Mouse (Mus musculus) limb, embryonic 12.5 days (tissue): Measurements from ENCODE around the gene Enkur. TPM values are rescaled to one million over a fixed set of nuclear protein-coding genes. Genes with fewer than 3 reads are reported as not detected.
"Not testable (repeated sequence)": the region's sequence is repeated elsewhere in the genome, so short reads cannot be mapped to it uniquely, and the experiment has no call there.

Experiments
- ATAC-seq: fragments of 200-750 bp; cut with Nextera tagmentation; 2 replicates; pipeline ENCODE4 v1.8.0; 2017; ENCODE audit warnings: low read depth, moderate TSS enrichment; ENCODE audit not compliant: insufficient number of reproducible peaks, insufficient read depth, low FRiP score, low TSS enrichment
- H3K27ac ChIP-seq: fragments of 300-500 bp; sonication (generic); 2 replicates; pipeline ENCODE4 v1.5.1; 2016; ENCODE audit warnings: mild to moderate bottlenecking, moderate library complexity
- H3K27me3 ChIP-seq: fragments of 300-500 bp; sonication (generic); 2 replicates; pipeline ENCODE4 v1.6.1; 2016; ENCODE audit warnings: mild to moderate bottlenecking, moderate library complexity
- H3K36me3 ChIP-seq: fragments of 300-500 bp; sonication (generic); 2 replicates; pipeline ENCODE4 v1.6.1; 2016; ENCODE audit warnings: mild to moderate bottlenecking, moderate library complexity
- H3K4me1 ChIP-seq: fragments of 300-500 bp; sonication (generic); replicated peaks from 2 replicates; pipeline ENCODE4 v1.6.1; 2016
- H3K4me2 ChIP-seq: fragments of 300-500 bp; sonication (generic); 2 replicates; pipeline ENCODE4 v1.6.1; 2016; ENCODE audit warnings: mild to moderate bottlenecking, moderate library complexity
- H3K4me3 ChIP-seq: fragments of 300-500 bp; sonication (generic); replicated peaks from 2 replicates; pipeline ENCODE4 v1.5.1; 2016; ENCODE audit warnings: mild to moderate bottlenecking
- H3K9ac ChIP-seq: fragments of 300-500 bp; sonication (generic); replicated peaks from 2 replicates; pipeline ENCODE4 v1.6.1; 2016; ENCODE audit warnings: mild to moderate bottlenecking, moderate library complexity
- H3K9me3 ChIP-seq: fragments of 300-500 bp; sonication (generic); 2 replicates; pipeline ENCODE4 v1.6.1; 2016; ENCODE audit warnings: mild to moderate bottlenecking, moderate library complexity
- WGBS: fragments of 180-500 bp; shearing (Covaris S2); methylation state at CpG from one replicate; pipeline ENCODE4 v1.1.7; 2016; 5-methylcytosine and 5-hydroxymethylcytosine counted together
- polyA plus RNA-seq: library from polyadenylated mRNA; unstranded; fragments of >200 nt; fragmentation: Nextera tagmentation; extraction: Ambion mirVana; gene quantifications from 2 replicates; pipeline ENCODE4 v1.2.1, GENCODE M21; 2016

Gene Enkur
- polyA plus RNA-seq: 0.37 TPM in 1 of 2 replicates, not detected in the other

GRCm38 (mm10) chr2:21204912-21205830 lies at the start of gene Enkur, which contains the start of gene Thnsl1:
Gene Enkur (minus strand): TSS chr2:21205365.
Gene Thnsl1 (plus strand): TSS chr2:21205724.
- peak within 1 kb of the TSS; percentile 62 for H3K4me2 ChIP-seq
- ATAC-seq: peak; percentile 99
- no peaks in the 10 kb centered on the region for H3K27me3 ChIP-seq
- peaks cover 3% of the 10 kb centered on the region; the same call in 1 of the 2 replicates for H3K4me1 ChIP-seq
- H3K4me3 ChIP-seq: peak within 1 kb of the TSS; percentile 58
- H3K27ac ChIP-seq: no peak within 1 kb of the TSS
- WGBS: 2% methylated on average over 43 of the region's 43 CpGs
- peak within 1 kb of the TSS; percentile 50 for H3K9ac ChIP-seq
- no peaks in the 10 kb centered on the region for H3K9me3 ChIP-seq
- no peaks in the 10 kb centered on the region for H3K36me3 ChIP-seq

- Histone ChIP-seq H3K36me3 (no peaks in the 10 kb centered on the region), H3K4me2 (no peak overlapping the region), H3K4me3 (no peak overlapping the region), H3K27me3 (no peaks in the 10 kb centered on the region), H3K27ac (no peak overlapping the region), H3K9ac (no peak overlapping the region), H3K4me1 (no peaks in the 10 kb centered on the region), H3K9me3 (no peaks in the 10 kb centered on the region)
- ATAC-seq: no peak
Measured at GRCm38 (mm10) chr2:21254308-21254707, 49.1 kb upstream of the Enkur start.

GRCm38 (mm10) chr2:21253644-21254043 lies 48.5 kb upstream of the Enkur start:
- Histone ChIP-seq H3K4me2 (no peak overlapping the region), H3K27ac (no peak overlapping the region), H3K4me3 (no peak overlapping the region), H3K9me3 (no peaks in the 10 kb centered on the region), H3K36me3 (no peaks in the 10 kb centered on the region), H3K4me1 (no peaks in the 10 kb centered on the region), H3K9ac (no peak overlapping the region), H3K27me3 (no peaks in the 10 kb centered on the region)
- ATAC-seq: no peak
- 76% methylated on average over 3 of the region's 3 CpGs for WGBS

GRCm38 (mm10) chr2:21245477-21246102 lies 40.4 kb upstream of the Enkur start:
- Histone ChIP-seq H3K4me1 (no peaks in the 10 kb centered on the region), H3K9ac (no peak overlapping the region), H3K4me3 (no peak overlapping the region), H3K4me2 (no peak overlapping the region), H3K27me3 (no peaks in the 10 kb centered on the region), H3K27ac (no peak overlapping the region), H3K36me3 (no peaks in the 10 kb centered on the region), H3K9me3 (no peaks in the 10 kb centered on the region)
- 71% methylated on average over 2 of the region's 2 CpGs for WGBS
- ATAC-seq: no peak

- no peak overlapping the region for H3K9ac ChIP-seq
- H3K36me3 ChIP-seq: no peaks in the 10 kb centered on the region
- no peak overlapping the region for H3K4me3 ChIP-seq
- H3K4me1 ChIP-seq: no peaks in the 10 kb centered on the region
- WGBS: 83% methylated on average over 4 of the region's 4 CpGs
- ATAC-seq: no peak
- H3K9me3 ChIP-seq: no peaks in the 10 kb centered on the region
- H3K27me3 ChIP-seq: no peaks in the 10 kb centered on the region
- no peak overlapping the region for H3K4me2 ChIP-seq
- no peak overlapping the region for H3K27ac ChIP-seq
Measured at GRCm38 (mm10) chr2:21244986-21245385, 39.8 kb upstream of the Enkur start.

- not testable (repeated sequence) for H3K4me1 ChIP-seq, H3K9ac ChIP-seq, H3K9me3 ChIP-seq, H3K27ac ChIP-seq, ATAC-seq, H3K4me2 ChIP-seq, H3K36me3 ChIP-seq, H3K27me3 ChIP-seq, H3K4me3 ChIP-seq
- 56% methylated on average over 4 of the region's 6 CpGs for WGBS
Measured at GRCm38 (mm10) chr2:21244104-21244503, 38.9 kb upstream of the Enkur start.

GRCm38 (mm10) chr2:21236846-21237245 lies 31.7 kb upstream of the Enkur start:
- Histone ChIP-seq H3K4me1 (0 out of 2 replicates have a peak, but pooled peaks cover 2% of the 10 kb centered on the region), H3K9ac (no peak overlapping the region), H3K27me3 (no peaks in the 10 kb centered on the region), H3K36me3 (no peaks in the 10 kb centered on the region), H3K9me3 (no peaks in the 10 kb centered on the region), H3K27ac (no peak overlapping the region), H3K4me2 (no peak overlapping the region), H3K4me3 (no peak overlapping the region)
- no peak for ATAC-seq
- 78% methylated on average over 5 of the region's 5 CpGs for WGBS

- no peak overlapping the region for H3K4me2 ChIP-seq
- 88% methylated on average over 4 of the region's 4 CpGs for WGBS
- H3K4me3 ChIP-seq: no peak overlapping the region
- no peak for ATAC-seq
- H3K9ac ChIP-seq: no peak overlapping the region
- no peaks in the 10 kb centered on the region for H3K36me3 ChIP-seq
- 0 out of 2 replicates have a peak, but pooled peaks cover 2% of the 10 kb centered on the region for H3K4me1 ChIP-seq
- no peak overlapping the region for H3K27ac ChIP-seq
- no peaks in the 10 kb centered on the region for H3K27me3 ChIP-seq
- H3K9me3 ChIP-seq: no peaks in the 10 kb centered on the region
Measured at GRCm38 (mm10) chr2:21235844-21236386, 30.8 kb upstream of the Enkur start.

GRCm38 (mm10) chr2:21234871-21235648 lies 29.9 kb upstream of the Enkur start:
- 71% methylated on average over 9 of the region's 9 CpGs for WGBS
- no peaks in the 10 kb centered on the region for H3K9me3 ChIP-seq

GRCm38 (mm10) chr2:21231147-21231546 lies 26.0 kb upstream of the Enkur start:
- WGBS: 65% methylated on average over 3 of the region's 3 CpGs

More at GRCm38 (mm10) chr2:21234871-21235648, 29.9 kb upstream of the Enkur start:
- H3K27me3 ChIP-seq: no peaks in the 10 kb centered on the region
- H3K9ac ChIP-seq: no peak overlapping the region
- H3K27ac ChIP-seq: no peak overlapping the region
- no peaks in the 10 kb centered on the region for H3K36me3 ChIP-seq
- H3K4me2 ChIP-seq: no peak overlapping the region
- H3K4me1 ChIP-seq: 0 out of 2 replicates have a peak, but pooled peaks cover 2% of the 10 kb centered on the region
- ATAC-seq: no peak
- H3K4me3 ChIP-seq: no peak overlapping the region

More at GRCm38 (mm10) chr2:21231147-21231546, 26.0 kb upstream of the Enkur start:
- H3K4me2 ChIP-seq: no peak overlapping the region
- no peaks in the 10 kb centered on the region for H3K9me3 ChIP-seq
- H3K27me3 ChIP-seq: no peaks in the 10 kb centered on the region
- H3K4me1 ChIP-seq: 0 out of 2 replicates have a peak, but pooled peaks cover 2% of the 10 kb centered on the region
- H3K27ac ChIP-seq: no peak overlapping the region
- no peak overlapping the region for H3K4me3 ChIP-seq
- no peaks in the 10 kb centered on the region for H3K36me3 ChIP-seq
- H3K9ac ChIP-seq: no peak overlapping the region
- ATAC-seq: no peak
